Mouse (Mus musculus) thymus, adult 18-20 months (tissue): ENCODE measurements around the gene Slc35b2.

ENCODE experiments used
- DNase-seq, 2 experiments: peaks; one replicate each; pipeline ENCODE4 v3.0.0; 2022; ENCODE audit warnings: mixed read lengths in 2 of 2

Slc35b2 gene

DNA sequence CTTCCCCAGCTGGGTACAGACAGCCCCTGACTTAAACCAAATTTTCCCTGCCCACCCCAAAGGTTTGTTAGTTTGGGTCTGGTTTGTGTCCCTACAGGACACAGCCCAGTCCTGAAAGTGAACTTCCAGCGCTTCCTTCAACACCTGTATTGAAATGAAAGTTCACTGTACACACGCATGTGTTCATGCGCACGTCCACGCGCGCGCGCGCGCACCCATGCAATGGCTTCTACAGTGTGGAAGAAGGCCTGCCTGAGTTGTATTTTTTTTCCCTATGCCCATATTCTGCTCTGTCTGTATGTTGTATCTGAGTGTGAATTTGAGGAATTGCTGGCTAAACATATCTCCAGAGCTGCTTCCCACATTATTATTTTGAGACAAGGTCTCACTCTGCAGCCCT, 1.4 kb downstream of the Slc35b2 start:
- no peak for DNase-seq

- no peak for DNase-seq
These were observed 2.3 kb downstream of the Slc35b2 start for GRCm38 (mm10) chr17:45566031-45566359.

DNA sequence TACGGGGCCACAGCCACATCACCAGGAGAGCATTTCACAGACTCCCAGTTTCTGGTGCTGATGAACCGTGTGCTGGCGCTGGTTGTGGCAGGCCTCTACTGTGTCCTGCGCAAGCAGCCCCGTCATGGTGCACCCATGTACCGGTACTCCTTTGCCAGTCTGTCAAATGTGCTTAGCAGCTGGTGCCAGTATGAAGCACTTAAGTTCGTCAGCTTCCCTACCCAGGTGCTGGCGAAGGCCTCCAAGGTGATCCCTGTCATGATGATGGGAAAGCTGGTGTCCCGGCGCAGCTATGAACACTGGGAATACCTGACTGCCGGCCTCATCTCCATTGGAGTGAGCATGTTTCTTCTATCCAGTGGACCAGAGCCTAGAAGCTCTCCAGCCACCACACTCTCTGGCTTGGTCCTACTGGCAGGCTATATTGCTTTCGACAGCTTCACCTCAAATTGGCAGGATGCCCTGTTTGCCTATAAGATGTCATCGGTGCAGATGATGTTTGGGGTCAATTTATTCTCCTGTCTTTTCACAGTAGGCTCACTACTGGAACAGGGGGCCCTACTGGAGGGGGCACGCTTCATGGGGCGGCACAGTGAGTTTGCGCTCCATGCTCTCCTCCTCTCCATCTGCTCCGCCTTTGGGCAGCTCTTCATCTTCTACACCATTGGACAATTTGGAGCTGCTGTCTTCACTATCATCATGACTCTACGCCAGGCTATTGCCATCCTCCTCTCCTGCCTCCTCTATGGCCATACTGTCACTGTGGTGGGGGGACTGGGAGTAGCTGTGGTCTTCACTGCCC, 2.9 kb downstream of the Slc35b2 start:
- DNase-seq = no peak

DNA sequence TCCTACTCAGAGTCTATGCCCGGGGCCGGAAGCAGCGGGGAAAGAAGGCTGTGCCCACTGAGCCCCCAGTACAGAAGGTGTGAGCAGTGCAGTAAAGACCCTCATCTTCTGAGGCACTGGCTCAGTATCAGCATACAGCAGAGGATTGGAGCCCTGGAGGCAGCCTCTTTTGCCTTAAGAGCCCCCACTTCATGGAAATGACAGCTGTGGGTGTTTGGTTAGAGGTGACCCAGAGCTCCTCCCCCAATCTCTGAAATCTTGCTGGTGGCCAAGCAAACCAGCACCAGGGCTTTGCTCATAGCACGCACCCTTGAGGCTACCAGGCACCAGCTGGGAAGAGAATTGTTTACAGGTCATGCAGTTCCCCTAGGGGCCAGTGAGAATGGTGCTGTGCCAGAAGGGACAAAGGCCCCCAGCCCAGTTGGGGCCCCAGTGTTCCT, 3.5 kb downstream of the Slc35b2 start:
- DNase-seq = no peak

GRCm38 (mm10) chr17:45568990-45569389, 5.3 kb downstream of the Slc35b2 start:
- no peak for DNase-seq

DNA sequence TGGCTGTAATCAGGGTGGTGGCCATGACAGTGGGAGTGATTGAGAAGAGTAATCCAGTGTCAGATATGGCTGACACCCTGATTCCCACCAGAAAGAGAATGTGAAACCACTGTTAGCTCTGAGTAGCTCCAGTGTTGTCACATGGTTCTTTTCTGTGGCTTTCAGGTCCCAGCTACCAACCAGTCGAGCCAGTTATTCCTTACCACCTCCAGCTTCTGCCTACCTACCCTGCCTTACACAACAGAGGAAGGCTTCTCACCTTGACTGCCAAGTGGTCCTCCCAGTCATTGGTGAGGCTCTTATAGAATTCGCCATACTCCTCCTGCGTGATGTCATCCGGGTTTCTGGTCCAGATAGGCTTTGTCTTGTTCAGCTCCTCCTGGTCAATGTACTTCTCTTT, 6.3 kb downstream of the Slc35b2 start:
- DNase-seq = no peak

- peak; percentile 65 to 75 for DNase-seq
These were observed 8.7 kb downstream of the Slc35b2 start for GRCm38 (mm10) chr17:45572103-45573086.

DNA sequence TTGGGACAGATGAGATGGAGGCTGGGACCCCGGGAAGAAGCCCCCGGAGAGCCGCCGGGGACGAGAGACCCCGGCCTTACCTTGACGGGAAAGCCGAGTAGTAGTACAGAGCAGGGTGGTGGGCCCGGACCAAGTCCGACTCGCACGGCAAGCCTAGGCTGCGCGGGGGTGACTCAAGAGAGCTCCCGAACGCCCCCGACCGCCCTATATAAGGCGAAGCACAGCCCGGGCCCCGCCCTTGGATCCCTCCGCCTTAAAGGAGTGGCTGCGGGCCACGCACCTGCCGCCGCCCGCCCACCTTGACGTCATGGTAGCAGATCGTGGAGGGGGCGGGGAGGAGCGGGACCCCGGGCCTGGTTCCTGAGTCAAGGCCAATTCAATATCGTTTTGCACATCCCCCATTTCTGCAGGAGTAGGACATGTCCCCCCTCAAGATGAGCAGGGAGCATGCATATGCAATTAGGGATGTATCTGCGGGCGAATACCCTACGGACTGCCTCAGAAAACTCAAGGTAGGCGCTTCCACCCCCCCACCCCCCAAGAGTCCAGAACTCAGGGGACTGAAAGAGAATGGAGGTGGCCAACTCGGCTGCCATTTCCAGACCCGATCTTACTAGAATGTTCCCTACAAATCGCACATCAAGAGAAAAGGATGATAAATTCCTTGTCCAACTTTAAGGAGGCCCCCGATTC, 9.6 kb downstream of the Slc35b2 start, which contains the start of gene Hsp90ab1:
Gene Hsp90ab1, minus strand, starts transcription at position 185 of the 693 bp plus-strand sequence.
- DNase-seq = peak; percentile 98 to 99

GRCm38 (mm10) chr17:45573780-45574123, 10.1 kb downstream of the Slc35b2 start:
- DNase-seq = peak; percentile 95 to 97

DNA sequence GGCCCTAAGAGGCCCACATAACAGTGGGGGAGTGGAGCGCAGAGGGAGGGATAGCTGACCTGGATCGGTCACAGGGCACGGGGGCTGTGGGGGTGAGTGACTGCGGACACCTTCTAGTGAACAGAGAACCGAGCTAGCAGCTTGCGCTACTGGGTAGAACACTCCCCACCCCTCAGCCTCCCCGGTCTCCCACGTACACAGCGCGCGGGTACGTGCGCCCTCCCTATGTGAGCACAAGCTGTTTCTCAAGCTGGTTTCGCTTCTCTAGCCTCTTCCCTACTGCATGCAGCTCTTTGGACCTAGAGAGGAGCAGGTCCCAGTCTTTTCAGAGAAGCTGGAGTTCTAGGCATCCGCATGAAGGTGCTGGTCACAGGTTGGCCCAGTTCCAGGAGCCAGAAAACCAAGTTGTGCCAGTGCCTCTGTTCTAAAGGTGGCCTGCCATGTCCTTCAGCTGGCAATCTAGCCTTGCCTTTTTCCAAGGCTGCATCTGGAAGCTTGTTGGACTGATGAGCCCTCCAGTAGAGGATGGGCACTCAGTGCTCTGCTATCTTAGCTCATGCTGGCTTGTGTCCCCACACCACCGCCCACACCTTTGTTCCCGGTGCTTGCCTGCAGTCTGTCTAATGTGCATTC, 10.6 kb downstream of the Slc35b2 start:
- DNase-seq = peak; percentile 71 to 83

GRCm38 (mm10) chr17:45575123-45575897, 11.6 kb downstream of the Slc35b2 start:
- no peak for DNase-seq

DNA sequence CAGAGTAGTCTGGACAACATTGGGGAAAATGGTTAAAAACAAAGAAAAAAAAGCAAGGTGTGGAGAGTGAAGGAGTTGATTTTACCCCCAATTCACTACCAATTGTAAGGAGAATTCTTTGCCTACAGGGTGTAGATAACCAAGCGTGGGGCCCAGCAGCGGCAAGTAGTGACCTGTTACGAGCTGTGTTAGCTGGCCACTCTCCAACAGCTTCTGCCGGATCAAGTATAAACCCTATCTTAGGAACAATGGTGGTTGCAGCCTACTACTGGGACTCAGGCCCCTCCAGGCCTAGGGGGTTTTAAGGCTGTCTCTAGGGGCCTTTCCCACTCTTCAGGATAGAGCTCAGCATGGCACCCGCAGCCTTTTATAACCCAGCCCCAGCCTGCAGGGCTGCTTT, 14.6 kb downstream of the Slc35b2 start:
- no peak for DNase-seq

- DNase-seq = no peak
These were observed 15.2 kb downstream of the Slc35b2 start for GRCm38 (mm10) chr17:45578843-45579242.

- DNase-seq = no peak
These were observed 15.9 kb downstream of the Slc35b2 start for GRCm38 (mm10) chr17:45579554-45579953.

DNA sequence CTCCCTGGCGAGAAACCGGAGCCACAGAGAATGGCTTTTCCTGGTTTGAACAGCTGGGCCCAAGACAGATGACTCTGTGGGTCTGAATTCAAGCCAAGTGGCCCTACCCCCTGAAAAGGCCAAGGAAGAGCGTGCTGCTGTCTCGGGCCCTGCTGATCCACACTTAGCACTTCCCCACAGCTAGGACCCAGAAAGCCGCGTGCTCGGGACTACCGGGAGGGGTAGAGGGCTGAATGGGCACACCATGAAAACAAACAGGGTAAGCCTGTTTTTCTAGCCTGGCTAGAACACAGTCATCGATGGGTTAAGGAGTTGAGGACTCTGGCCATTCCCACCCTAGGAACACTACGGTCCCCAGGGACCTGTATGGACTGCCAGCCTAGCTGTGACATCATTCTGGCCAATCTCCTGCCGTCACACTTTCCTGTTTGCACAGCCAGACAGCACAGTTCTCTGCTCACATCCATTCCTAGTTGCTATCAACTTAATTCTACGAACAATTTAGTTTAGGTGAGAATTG, 17.3 kb downstream of the Slc35b2 start:
- no peak for DNase-seq

DNA sequence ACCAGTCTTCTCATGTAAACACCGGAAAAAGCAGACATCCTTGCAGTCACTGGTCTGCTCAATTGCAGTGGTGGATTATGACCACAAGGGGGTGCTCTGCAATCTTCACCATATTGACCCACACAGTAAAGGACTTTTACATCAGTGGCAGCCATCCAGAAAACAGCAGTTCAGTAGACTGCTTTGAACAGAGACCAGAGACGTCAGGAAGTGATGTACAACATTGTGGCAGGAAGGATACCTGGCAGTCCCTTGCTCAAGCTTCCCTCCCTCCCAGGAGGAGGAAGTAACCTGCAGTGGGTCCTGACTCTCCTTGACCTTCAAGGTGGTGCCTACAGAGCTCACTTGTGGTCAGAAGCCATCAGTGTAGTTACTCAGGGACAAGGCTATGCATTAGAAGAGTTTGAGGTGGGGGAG, 17.9 kb downstream of the Slc35b2 start:
- DNase-seq = peak in 1 of 2 experiments; percentile 50

GRCm38 (mm10) chr17:45582188-45582587, 18.5 kb downstream of the Slc35b2 start:
- no peak for DNase-seq

DNA sequence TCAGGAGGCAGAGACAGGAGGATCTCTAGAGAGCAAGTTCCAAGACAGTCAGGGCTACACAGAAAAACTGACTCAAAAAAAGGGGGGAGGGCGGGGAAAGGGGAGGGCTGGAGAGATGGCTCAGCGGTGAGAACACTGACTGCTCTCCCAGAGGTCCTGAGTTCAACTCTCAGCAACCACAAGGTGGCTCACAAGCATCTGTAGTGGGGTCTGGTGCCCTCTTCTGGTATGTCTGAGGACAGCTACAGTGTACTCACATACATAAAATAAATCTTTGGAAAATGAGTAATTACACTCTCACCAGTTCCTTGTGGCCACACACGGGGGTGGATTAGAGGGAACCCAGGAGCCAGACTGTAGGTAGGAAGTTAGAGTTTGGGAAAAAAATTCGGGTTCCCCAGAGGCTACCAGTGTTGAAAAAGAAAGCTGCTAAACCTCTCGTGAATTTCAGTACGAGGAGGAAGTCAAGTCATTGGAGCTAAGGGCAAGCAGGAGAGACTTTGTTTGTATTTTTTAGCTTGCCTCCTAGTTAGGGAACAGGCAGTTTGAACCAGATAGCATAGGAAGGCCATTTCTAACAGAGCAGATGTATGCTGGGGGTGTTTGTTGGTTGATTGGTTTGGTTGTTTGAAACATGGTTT, 19.2 kb downstream of the Slc35b2 start:
- no peak for DNase-seq

GRCm38 (mm10) chr17:45584096-45584896, 20.6 kb downstream of the Slc35b2 start:
- DNase-seq = peak in 1 of 2 experiments; percentile 46
